Mouse (Mus musculus) hindbrain, embryonic 14.5 days (tissue): ENCODE measurements around the gene Cpxm2. TPM values are rescaled to one million over a fixed set of nuclear protein-coding genes. Genes with fewer than 3 reads are reported as not detected.

Experiments
- polyA plus RNA-seq: library from polyadenylated mRNA; unstranded; fragments of >200 nt; fragmentation: Nextera tagmentation; extraction: Ambion mirVana; gene quantifications from 2 replicates; pipeline ENCODE4 v1.2.1, GENCODE M21; 2014

Cpxm2 gene
- polyA plus RNA-seq, 1 experiment from 2014 or later = 2.1 TPM

Other genes starting within 250 kb of the Cpxm2 start
- gene Gpr26, start 188.3 kb downstream of the Cpxm2 start, polyA plus RNA-seq = 2.5 and 3.5 TPM in 2 replicates
- 16.3 and 17.1 TPM in 2 replicates for gene Chst15, start 162.5 kb upstream of the Cpxm2 start, polyA plus RNA-seq